Mouse (Mus musculus): ENCODE data around the gene Rhobtb3. TPM values are rescaled to one million over a fixed set of nuclear protein-coding genes. Genes with fewer than 3 reads are reported as not detected.
"Not testable (repeated sequence)": the region's sequence is repeated elsewhere in the genome, so short reads cannot be mapped to it uniquely, and the experiment has no call there.

Gene Rhobtb3
- polyA plus RNA-seq, 1 experiment from 2014 or later: 0.11 TPM

DNA sequence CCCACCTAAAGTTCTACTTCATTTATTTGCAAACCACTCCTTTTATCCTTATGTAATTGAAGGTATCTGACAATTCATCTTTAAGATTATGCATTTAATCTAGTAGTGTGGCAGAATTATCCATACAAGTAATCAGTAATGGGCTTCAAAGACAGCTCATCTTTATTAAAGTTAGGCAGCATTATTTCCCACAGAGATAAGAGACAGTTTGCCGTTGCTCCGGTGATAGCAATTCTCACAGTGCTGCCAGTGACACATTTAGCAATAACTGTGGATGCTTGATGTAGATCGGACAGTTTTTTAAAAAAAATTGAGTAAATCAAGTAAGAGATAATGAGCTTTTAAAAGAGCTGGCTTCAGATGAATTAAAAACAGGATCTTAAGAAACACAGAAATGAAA, 51.4 kb downstream of the Rhobtb3 start:
- Histone ChIP-seq H3K79me2 (ENCODE audit: inconsistent target) (no peaks in the 10 kb centered on the region), H3K36me3 (ENCODE audit: inconsistent target) (no peaks in the 10 kb centered on the region), H3K27ac (no peak overlapping the region), H3K4me3 (ENCODE audit: inconsistent target) (no peak overlapping the region)
- 55% methylated on average over 3 of the region's 3 CpGs for WGBS (ENCODE audit: missing documents)

- H3K36me3 ChIP-seq (ENCODE audit: inconsistent target): no peaks in the 10 kb centered on the region
- H3K27ac ChIP-seq: no peak overlapping the region
- WGBS (ENCODE audit: missing documents): 75% methylated on average over 4 of the region's 4 CpGs
- no peaks in the 10 kb centered on the region for H3K79me2 ChIP-seq (ENCODE audit: inconsistent target)
- H3K4me3 ChIP-seq (ENCODE audit: inconsistent target): no peak overlapping the region
These were observed 51.9 kb downstream of the Rhobtb3 start for GRCm38 (mm10) chr13:75891868-75892267.

DNA sequence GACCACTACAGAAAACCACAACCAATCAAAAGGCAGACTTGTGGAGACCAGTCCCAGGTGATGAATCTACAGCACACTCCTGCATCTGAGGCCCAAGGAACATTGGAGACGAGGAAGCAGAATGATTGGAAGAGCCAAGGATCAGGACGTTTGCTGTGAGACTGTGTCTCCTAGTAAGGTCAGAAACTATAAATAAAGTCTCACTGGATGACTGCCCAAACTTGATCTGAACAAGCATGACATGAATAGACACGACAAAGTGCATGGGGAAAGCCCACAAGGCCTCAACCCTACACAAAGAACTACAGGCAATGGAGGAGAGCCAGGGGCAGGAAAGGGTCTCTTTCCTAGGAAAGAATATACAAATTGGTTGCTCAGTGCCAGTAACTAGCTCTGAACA, 59.9 kb downstream of the Rhobtb3 start:
- WGBS (ENCODE audit: missing documents): 90% methylated on average over 3 of the region's 3 CpGs
- H3K79me2 ChIP-seq (ENCODE audit: inconsistent target): no peaks in the 10 kb centered on the region
- H3K27ac ChIP-seq: no peak overlapping the region
- H3K36me3 ChIP-seq (ENCODE audit: inconsistent target): no peaks in the 10 kb centered on the region
- no peak overlapping the region for H3K4me3 ChIP-seq (ENCODE audit: inconsistent target)

DNA sequence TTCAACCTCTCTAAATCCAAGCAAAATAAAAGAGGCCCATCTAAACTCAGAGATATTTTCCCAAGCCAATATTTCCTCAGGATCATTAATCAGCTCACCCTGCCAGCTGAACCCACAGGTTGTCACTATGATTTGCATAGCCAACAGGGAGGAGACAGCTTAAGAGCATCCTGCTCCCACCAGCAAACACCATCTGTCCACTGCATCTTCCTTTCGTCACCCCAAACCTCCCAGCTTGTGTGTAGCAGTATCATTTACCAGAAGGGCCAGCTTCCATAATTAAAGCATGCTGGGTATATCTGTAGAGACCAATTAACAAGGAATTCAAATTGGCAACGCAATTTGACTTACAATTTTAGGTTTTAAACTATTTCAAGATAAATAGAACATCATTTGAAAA, 63.2 kb downstream of the Rhobtb3 start:
- no peak overlapping the region for H3K4me3 ChIP-seq (ENCODE audit: inconsistent target)
- no peaks in the 10 kb centered on the region for H3K79me2 ChIP-seq (ENCODE audit: inconsistent target)
- 81% methylated on average over 2 of the region's 2 CpGs for whole genome bisulfite sequencing (ENCODE audit: missing documents)
- no peaks in the 10 kb centered on the region for H3K36me3 ChIP-seq (ENCODE audit: inconsistent target)
- H3K27ac ChIP-seq: no peak overlapping the region

- WGBS (ENCODE audit: missing documents): 92% methylated on average over 3 of the region's 3 CpGs
- Histone ChIP-seq H3K79me2 (ENCODE audit: inconsistent target) (no peaks in the 10 kb centered on the region), H3K4me3 (ENCODE audit: inconsistent target) (no peak overlapping the region), H3K27ac (no peak overlapping the region), H3K36me3 (ENCODE audit: inconsistent target) (no peaks in the 10 kb centered on the region)
These were observed 64.0 kb downstream of the Rhobtb3 start for GRCm38 (mm10) chr13:75879756-75880155.

GRCm38 (mm10) chr13:75877907-75878306, 65.8 kb downstream of the Rhobtb3 start:
- Histone ChIP-seq H3K4me3 (ENCODE audit: inconsistent target) (no peak overlapping the region), H3K36me3 (ENCODE audit: inconsistent target) (no peaks in the 10 kb centered on the region), H3K79me2 (ENCODE audit: inconsistent target) (no peaks in the 10 kb centered on the region), H3K27ac (no peak overlapping the region)

- WGBS (ENCODE audit: missing documents): 86% methylated on average over 6 of the region's 6 CpGs
- H3K4me3 ChIP-seq (ENCODE audit: inconsistent target): no peak overlapping the region
- H3K79me2 ChIP-seq (ENCODE audit: inconsistent target): no peaks in the 10 kb centered on the region
- H3K27ac ChIP-seq: no peak overlapping the region
- H3K36me3 ChIP-seq (ENCODE audit: inconsistent target): no peaks in the 10 kb centered on the region
These were observed 67.1 kb downstream of the Rhobtb3 start for GRCm38 (mm10) chr13:75876592-75876991.

DNA sequence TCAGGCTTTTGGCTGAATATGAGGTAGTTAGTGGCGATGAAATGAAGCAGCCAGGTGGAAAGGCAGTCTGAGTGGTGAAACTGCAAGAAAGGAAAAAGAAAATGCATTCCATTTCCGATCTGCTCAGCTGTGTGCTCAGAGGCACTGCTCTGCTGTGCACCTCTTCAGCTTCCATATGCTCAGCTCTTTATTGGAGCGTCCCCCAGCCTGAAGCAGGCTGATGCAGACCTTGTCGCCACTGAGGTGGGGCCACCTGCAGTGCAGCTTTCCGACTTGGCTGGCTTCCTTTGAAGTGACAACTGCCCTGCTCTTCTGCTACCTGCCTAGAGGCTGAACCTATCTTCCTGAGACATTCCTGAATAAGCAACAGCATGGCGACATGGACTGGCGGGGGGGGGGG, 67.5 kb downstream of the Rhobtb3 start:
- not testable (repeated sequence) for H3K27ac ChIP-seq; H3K79me2 ChIP-seq (ENCODE audit: inconsistent target); H3K36me3 ChIP-seq (ENCODE audit: inconsistent target); H3K4me3 ChIP-seq (ENCODE audit: inconsistent target)
- WGBS (ENCODE audit: missing documents): 95% methylated on average over 7 of the region's 7 CpGs

- WGBS (ENCODE audit: missing documents): 95% methylated on average over 4 of the region's 4 CpGs
- no peaks in the 10 kb centered on the region for H3K36me3 ChIP-seq (ENCODE audit: inconsistent target)
- no peak overlapping the region for H3K4me3 ChIP-seq (ENCODE audit: inconsistent target)
- H3K79me2 ChIP-seq (ENCODE audit: inconsistent target): no peaks in the 10 kb centered on the region
- H3K27ac ChIP-seq: no peak overlapping the region
These were observed 68.9 kb downstream of the Rhobtb3 start for GRCm38 (mm10) chr13:75874608-75875376.

DNA sequence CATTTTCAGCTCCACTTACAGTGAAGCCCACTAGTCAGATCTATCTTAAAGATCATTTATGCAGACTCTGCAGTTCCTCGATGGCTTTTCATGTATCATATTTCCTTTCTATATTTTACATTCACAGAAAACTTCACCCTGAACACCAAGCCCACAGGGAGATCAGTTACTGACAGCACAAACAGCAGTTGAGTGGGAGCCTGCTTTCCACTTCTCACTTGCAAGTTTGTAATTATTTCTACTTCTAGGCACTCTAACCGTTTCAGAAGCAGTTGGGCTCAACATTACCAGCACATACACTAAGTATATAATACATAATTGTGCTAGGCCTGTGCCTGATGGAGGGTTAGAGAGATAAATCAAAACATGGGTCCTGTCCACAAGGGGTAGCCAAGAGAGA, 75.8 kb downstream of the Rhobtb3 start:
- Histone ChIP-seq H3K27ac (no peak overlapping the region), H3K36me3 (ENCODE audit: inconsistent target) (no peaks in the 10 kb centered on the region), H3K79me2 (ENCODE audit: inconsistent target) (no peaks in the 10 kb centered on the region), H3K4me3 (ENCODE audit: inconsistent target) (no peak overlapping the region)
- WGBS (ENCODE audit: missing documents): 96% methylated on average over 2 of the region's 2 CpGs

DNA sequence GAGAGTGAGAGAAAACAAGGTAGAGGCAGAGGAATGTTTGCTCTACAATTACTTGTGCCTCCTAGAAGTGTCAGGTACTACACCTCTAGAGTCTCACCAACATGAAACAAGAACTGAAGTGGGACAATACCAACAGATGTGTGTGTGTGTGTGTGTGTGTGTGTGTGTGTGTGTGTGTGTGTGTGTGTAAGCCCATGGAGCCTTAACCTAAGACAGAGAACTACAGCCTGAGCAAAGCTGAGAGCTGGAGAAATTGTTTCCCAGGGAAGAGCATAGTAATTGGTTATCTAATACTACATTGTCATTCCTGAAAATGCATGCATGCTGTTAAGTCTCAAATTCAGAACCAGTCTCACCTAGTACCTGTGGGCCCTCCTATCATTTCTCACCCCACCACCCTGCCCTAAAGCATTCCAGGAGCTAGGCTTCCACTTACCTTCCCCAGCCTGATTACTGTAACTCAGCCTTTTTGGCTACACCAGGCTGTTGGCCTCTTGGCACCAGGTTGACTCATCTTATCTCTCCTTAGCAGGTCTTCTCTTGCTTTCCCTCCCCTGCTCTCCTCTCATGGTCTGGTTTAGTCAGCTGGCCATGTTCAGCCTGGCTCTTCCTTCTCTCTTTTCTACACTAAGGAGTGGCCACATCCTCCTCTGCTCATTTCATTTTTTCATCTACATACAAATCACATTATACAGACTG, 78.1 kb downstream of the Rhobtb3 start:
- Histone ChIP-seq H3K4me3 (ENCODE audit: inconsistent target) (no peak overlapping the region), H3K27ac (no peak overlapping the region), H3K79me2 (ENCODE audit: inconsistent target) (no peaks in the 10 kb centered on the region), H3K36me3 (ENCODE audit: inconsistent target) (no peaks in the 10 kb centered on the region)

GRCm38 (mm10) chr13:75859264-75859844, 84.4 kb downstream of the Rhobtb3 start:
- H3K27ac ChIP-seq: no peak overlapping the region
- H3K4me3 ChIP-seq (ENCODE audit: inconsistent target): no peak overlapping the region
- no peaks in the 10 kb centered on the region for H3K36me3 ChIP-seq (ENCODE audit: inconsistent target)
- H3K79me2 ChIP-seq (ENCODE audit: inconsistent target): no peaks in the 10 kb centered on the region
- WGBS (ENCODE audit: missing documents): 100% methylated on average over 1 of the region's 1 CpGs

- Histone ChIP-seq H3K27ac (no peak overlapping the region), H3K79me2 (ENCODE audit: inconsistent target) (no peaks in the 10 kb centered on the region), H3K4me3 (ENCODE audit: inconsistent target) (no peak overlapping the region), H3K36me3 (ENCODE audit: inconsistent target) (peaks cover 5% of the 10 kb centered on the region; the same call in 1 of the 2 replicates)
- WGBS (ENCODE audit: missing documents): 93% methylated on average over 3 of the region's 3 CpGs
These were observed 90.6 kb downstream of the Rhobtb3 start for GRCm38 (mm10) chr13:75853118-75853517.

DNA sequence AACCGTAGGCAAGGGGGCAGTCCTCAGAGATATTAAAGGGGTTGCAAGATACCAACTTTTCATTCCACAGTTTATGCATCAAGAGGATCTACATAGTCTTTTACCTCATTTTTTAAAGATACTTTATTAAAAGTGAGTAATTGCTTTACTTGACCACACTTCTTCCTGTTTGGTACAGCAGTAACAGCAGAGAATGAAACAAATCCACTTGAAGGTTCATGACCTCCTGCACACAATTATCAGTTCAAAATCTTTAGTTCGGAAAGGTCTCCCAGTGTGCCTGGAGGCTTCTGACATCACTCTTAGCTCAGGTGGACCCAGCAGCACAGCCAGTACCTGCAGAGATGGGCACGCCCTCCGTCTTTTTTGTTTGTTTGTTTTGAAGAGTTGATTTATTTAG, 91.7 kb downstream of the Rhobtb3 start:
- H3K27ac ChIP-seq: no peak overlapping the region
- peaks cover 15% of the 10 kb centered on the region; the same call in 1 of the 2 replicates for H3K36me3 ChIP-seq (ENCODE audit: inconsistent target)
- no peak overlapping the region for H3K4me3 ChIP-seq (ENCODE audit: inconsistent target)
- no peaks in the 10 kb centered on the region for H3K79me2 ChIP-seq (ENCODE audit: inconsistent target)
- 91% methylated on average over 4 of the region's 4 CpGs for WGBS (ENCODE audit: missing documents)

DNA sequence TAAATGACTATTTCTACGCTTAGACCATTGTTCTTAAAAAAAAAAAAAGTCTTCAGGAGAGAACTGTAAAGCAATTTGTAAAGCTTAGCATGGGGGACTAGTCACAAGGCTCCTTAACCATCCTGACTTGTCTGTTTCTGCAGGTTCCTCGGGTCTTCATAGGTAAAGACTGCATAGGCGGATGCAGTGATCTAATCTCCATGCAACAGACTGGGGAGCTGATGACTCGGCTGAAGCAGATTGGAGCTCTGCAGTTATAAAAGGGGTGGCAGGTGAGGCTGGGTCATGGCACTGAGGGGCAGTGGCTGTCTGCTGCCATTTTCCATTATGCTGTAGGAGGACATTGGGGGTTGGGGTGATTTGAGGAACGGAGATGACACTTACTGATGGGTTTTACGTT, 96.7 kb downstream of the Rhobtb3 start:
- Histone ChIP-seq H3K27ac (no peak overlapping the region), H3K79me2 (ENCODE audit: inconsistent target) (peaks cover 35% of the 10 kb centered on the region), H3K4me3 (ENCODE audit: inconsistent target) (no peak overlapping the region), H3K36me3 (ENCODE audit: inconsistent target) (peaks cover 20% of the 10 kb centered on the region; the same call in 1 of the 2 replicates)
- 93% methylated on average over 6 of the region's 6 CpGs for WGBS (ENCODE audit: missing documents)

All from macrophage (primary cell).